ENCODE assay signal across 18 mouse cellular contexts in genomic region chr11:104095151-104095550, GRCm38 (mm10). TPM values are rescaled to one million over a fixed set of nuclear protein-coding genes. Genes with fewer than 3 reads are reported as not detected.
"Had no signal": no experiment of that assay in that cellular context is flagged by ENCODE, and none has a peak within 500 bp of the region (broad histone marks: within the 10 kb centered on the region; RNA-seq: fewer than 3 reads in every experiment).

No protein-coding gene starts in this region.

- DNase-seq: lung, adult 18-20 months; lung, embryonic 14.5 days; lung, postnatal 10 days; lung, postnatal 4 days; midbrain, embryonic 14.5 days; retina, postnatal 1 day; right cerebral cortex, adult 18-20 months; right cerebral cortex, postnatal 25 days; right cerebral cortex, postnatal 4 days; spleen, adult 18-20 months; thymus, adult 18-20 months; thymus, postnatal 14 days; thymus, postnatal 36 days had no signal

RNA-seq across cellular contexts. Expression of gene Crhr1, which starts 37.5 kb away (rescaled TPM):
- total RNA-seq: megakaryocyte, adult 5-6 weeks; megakaryocyte-erythroid progenitor cell, adult 5-6 weeks had no signal
- polyA plus RNA-seq: lung, embryonic 14.5 days; lung, embryonic 16.5 days; myocyte; small intestine, adult 2 months had no signal
